Mouse (Mus musculus) mouse embryonic stem cell (cell line): ENCODE results near the gene Olfr731.

ENCODE experiments used
- in situ Hi-C, 2 experiments: fragments of 300-500 bp; cut with MboI; formaldehyde crosslinking; loops; 1 replicate in 1 of 2; 3 replicates in 1 of 2; pipeline ENCODE4 v1.14.3; 2019 to 2020; ENCODE audit warnings: low sequenced_read_pairs in 2 of 2, low pct_unique_long_range_greater_than_20kb in 1 of 2, mixed read lengths in 1 of 2; ENCODE audit not compliant: unreplicated experiment in 1 of 2

The Olfr731 gene

GRCm38 (mm10) chr14:50241766-50242165 lies at the start of gene Olfr731:
Gene Olfr731, minus strand, starts transcription at chr14:50241866.
- in situ Hi-C loops, result no loop called here

GRCm38 (mm10) chr14:50284106-50284505 lies 42.4 kb upstream of the Olfr731 start, which contains the start of gene Olfr732:
Gene Olfr732, minus strand, starts transcription at chr14:50284206.
- in situ Hi-C loops, result no loop called here

- in situ Hi-C loops, result no loop called here
Measured at GRCm38 (mm10) chr14:50188098-50188497, 53.6 kb downstream of the Olfr731 start, which contains the start of gene Olfr730. Gene Olfr730, minus strand, starts transcription at chr14:50188198.
